Mouse (Mus musculus): Measurements from ENCODE around the gene Itgb6.

Gene Itgb6

GRCm38 (mm10) chr2:60722514-60722913 is at the start of gene Itgb6:
Gene Itgb6 (minus strand): TSS chr2:60722643.
- no peak for DNase-seq (ENCODE audit: low read depth in 1 of 2, low spot score in 2 of 2)

- DNase-seq (ENCODE audit: low read depth in 1 of 2, low spot score in 2 of 2), result no peak
Observed at GRCm38 (mm10) chr2:60766420-60766819, 44.0 kb upstream of the Itgb6 start.

- DNase-seq (ENCODE audit: low read depth in 1 of 2, low spot score in 2 of 2), result no peak
Observed at GRCm38 (mm10) chr2:60756218-60756617, 33.8 kb upstream of the Itgb6 start.

- DNase-seq (ENCODE audit: low read depth in 1 of 2, low spot score in 2 of 2), result no peak
Observed at GRCm38 (mm10) chr2:60755101-60755500, 32.7 kb upstream of the Itgb6 start.

- no peak for DNase-seq (ENCODE audit: low read depth in 1 of 2, low spot score in 2 of 2)
Observed at GRCm38 (mm10) chr2:60751274-60751673, 28.8 kb upstream of the Itgb6 start.

GRCm38 (mm10) chr2:60750591-60750990 is 28.1 kb upstream of the Itgb6 start:
- DNase-seq (ENCODE audit: low read depth in 1 of 2, low spot score in 2 of 2), result no peak

- DNase-seq (ENCODE audit: low read depth in 1 of 2, low spot score in 2 of 2), result no peak
Observed at GRCm38 (mm10) chr2:60748585-60748984, 26.1 kb upstream of the Itgb6 start.

- DNase-seq (ENCODE audit: low read depth in 1 of 2, low spot score in 2 of 2), result no peak
Observed at GRCm38 (mm10) chr2:60747590-60747989, 25.1 kb upstream of the Itgb6 start.

- no peak for DNase-seq (ENCODE audit: low read depth in 1 of 2, low spot score in 2 of 2)
Observed at GRCm38 (mm10) chr2:60744674-60745073, 22.2 kb upstream of the Itgb6 start.

GRCm38 (mm10) chr2:60739389-60740137 is 17.1 kb upstream of the Itgb6 start:
- no peak for DNase-seq (ENCODE audit: low read depth in 1 of 2, low spot score in 2 of 2)

GRCm38 (mm10) chr2:60730929-60731328 is 8.5 kb upstream of the Itgb6 start:
- no peak for DNase-seq (ENCODE audit: low read depth in 1 of 2, low spot score in 2 of 2)

- no peak for DNase-seq (ENCODE audit: low read depth in 1 of 2, low spot score in 2 of 2)
Observed at GRCm38 (mm10) chr2:60730024-60730423, 7.6 kb upstream of the Itgb6 start.

GRCm38 (mm10) chr2:60728902-60729585 is 6.6 kb upstream of the Itgb6 start:
- no peak for DNase-seq (ENCODE audit: low read depth in 1 of 2, low spot score in 2 of 2)

- no peak for DNase-seq (ENCODE audit: low read depth in 1 of 2, low spot score in 2 of 2)
Observed at GRCm38 (mm10) chr2:60724660-60725059, 2.2 kb upstream of the Itgb6 start.

- DNase-seq (ENCODE audit: low read depth in 1 of 2, low spot score in 2 of 2), result no peak
Observed at GRCm38 (mm10) chr2:60722967-60723366, 524 bp upstream of the Itgb6 start.

- DNase-seq (ENCODE audit: low read depth in 1 of 2, low spot score in 2 of 2), result no peak
Observed at GRCm38 (mm10) chr2:60720906-60721305, 1.5 kb downstream of the Itgb6 start.

- DNase-seq (ENCODE audit: low read depth in 1 of 2, low spot score in 2 of 2), result no peak
Observed at GRCm38 (mm10) chr2:60720205-60720604, 2.2 kb downstream of the Itgb6 start.

- no peak for DNase-seq (ENCODE audit: low read depth in 1 of 2, low spot score in 2 of 2)
Observed at GRCm38 (mm10) chr2:60717348-60717747, 5.1 kb downstream of the Itgb6 start.

- DNase-seq (ENCODE audit: low read depth in 1 of 2, low spot score in 2 of 2), result no peak
Observed at GRCm38 (mm10) chr2:60716549-60716948, 5.9 kb downstream of the Itgb6 start.

GRCm38 (mm10) chr2:60715771-60716170 is 6.7 kb downstream of the Itgb6 start:
- DNase-seq (ENCODE audit: low read depth in 1 of 2, low spot score in 2 of 2), result no peak

GRCm38 (mm10) chr2:60714971-60715502 is 7.4 kb downstream of the Itgb6 start:
- no peak for DNase-seq (ENCODE audit: low read depth in 1 of 2, low spot score in 2 of 2)

GRCm38 (mm10) chr2:60714475-60714874 is 8.0 kb downstream of the Itgb6 start:
- no peak for DNase-seq (ENCODE audit: low read depth in 1 of 2, low spot score in 2 of 2)
